Mouse (Mus musculus) liver (tissue): Measurements from ENCODE around the gene Bbip1.
"Not testable (repeated sequence)": the region's sequence is repeated elsewhere in the genome, so short reads cannot be mapped to it uniquely, and the experiment has no call there.

Experiments
- DNase-seq: peaks from one replicate; pipeline ENCODE4 v3.0.0-alpha.2; 2020; ENCODE audit warnings: mixed read lengths

Gene Bbip1

DNA sequence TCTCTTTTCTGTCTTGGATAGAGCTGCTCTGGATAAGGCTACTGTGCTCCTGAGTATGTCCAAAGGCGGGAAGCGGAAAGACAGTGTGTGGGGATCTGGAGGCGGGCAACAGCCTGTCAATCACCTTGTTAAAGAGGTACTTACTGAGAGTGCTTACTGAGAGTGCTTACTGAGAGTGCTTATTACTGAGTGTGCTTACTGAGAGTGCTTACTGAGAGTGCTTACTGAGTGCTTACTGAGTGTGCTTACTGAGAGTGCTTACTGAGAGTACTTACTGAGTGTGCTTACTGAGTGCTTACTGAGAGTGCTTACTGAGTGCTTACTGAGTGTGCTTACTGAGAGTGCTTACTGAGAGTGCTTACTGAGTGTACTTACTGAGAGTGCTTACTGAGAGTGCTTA lies 22.4 kb downstream of the Bbip1 start:
- DNase-seq: not testable (repeated sequence)

DNA sequence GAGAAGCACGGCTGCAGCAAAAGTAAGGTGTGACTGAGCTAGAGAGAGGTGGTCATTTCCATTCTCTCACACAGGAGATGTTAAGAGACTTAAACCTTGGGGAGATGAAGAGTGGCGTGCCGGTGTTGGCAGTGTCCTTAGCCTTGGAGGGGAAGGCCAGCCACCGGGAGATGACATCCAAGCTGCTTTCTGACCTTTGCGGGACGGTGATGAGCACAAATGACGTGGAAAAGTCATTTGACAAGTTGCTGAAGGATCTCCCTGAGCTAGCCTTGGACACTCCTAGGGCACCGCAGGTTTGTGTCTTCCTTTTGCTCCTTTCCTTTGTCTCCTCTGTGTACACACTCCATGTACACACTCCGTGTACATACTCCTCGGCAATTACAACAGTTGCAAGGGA lies 24.9 kb downstream of the Bbip1 start:
- DNase-seq: no peak

DNA sequence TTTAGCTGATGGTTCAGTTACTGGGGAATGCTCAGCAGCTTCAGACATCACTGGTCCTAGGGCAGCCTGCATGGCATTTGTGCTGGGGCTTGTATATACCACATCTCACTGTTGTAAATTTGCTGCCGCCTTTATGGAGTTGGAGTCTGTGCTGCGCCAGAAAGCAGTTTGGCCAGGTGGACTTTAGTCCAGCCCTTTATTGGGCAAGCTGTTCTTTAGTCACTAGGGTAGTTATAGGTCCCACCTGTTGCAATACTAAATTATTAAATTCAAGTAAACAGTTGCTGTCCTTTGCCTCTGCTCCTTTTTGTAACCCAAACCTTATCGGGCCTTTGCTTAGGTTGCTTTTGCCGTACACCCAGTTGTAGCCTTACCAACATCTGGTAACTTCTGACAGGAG lies 29.5 kb downstream of the Bbip1 start:
- DNase-seq: no peak

DNA sequence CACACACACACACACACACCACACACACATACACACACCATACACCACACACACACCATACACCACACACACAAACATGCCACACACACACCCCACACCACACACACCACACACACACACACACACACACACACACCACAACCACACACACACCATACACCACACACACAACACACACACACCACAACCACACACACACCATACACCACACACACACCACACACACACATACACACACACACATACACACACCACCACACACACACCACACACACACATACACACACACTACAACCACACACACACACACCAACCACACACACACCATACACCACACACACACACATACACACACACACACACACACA lies 37.7 kb downstream of the Bbip1 start:
- not testable (repeated sequence) for DNase-seq

DNA sequence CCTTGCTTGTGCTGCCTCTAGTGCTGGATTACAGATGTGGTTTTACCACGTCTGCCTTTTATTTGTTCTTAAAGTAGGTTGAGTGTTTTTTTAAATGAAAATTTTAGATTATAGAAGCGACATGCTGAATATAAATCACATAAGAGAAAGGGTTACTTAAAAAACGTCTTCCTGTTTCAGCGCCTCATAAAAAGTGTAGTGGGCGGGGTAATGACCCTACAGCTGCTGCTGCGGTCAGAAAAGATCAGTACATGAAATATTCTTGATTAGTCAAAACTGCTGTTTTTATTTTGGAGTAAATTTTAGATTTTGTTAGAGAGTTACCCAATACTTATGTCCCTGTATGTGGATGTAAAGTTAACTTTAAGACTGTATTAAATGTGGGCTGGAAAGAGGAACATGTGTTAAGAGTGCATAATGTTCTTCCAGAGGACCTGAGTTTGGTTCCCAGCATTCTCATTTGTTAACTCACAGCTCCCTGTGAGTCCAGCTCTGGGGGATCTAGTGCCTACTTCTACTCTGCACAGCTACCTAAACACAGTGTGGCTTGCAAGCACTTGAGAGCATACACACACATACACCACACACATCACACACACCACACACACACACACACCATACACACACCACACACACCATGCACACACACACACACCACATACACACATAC lies 38.3 kb downstream of the Bbip1 start:
- DNase-seq: no peak

DNA sequence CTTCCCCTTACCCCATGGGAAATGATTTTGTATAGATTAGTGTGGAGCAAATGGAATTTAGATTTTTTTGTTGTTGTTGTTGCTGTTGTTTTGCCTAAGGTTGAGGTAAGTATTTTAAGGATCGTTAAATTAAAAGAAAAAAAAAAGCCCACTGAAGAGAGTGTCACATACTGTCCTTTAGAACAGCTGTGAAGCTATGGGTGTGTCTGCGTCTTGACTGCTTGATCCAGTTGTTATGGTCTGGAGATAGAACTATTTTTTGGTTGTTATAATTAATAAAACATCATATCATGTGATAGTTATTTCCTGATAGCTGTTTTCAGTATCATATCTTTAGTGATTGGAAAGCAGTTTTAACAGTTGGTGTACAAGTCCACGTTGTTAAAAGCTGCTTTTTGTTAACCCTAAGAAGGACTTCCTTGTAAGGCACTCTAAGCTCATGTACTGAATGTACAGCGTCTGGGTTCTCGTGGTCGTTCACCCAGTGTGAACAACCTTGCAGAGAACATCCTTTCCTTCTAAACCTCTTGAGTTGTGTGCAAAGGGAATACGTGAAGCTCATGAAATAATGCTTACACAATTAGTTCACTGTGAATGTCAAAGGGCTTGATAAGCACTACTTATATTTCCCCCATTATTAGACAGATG lies 39.5 kb downstream of the Bbip1 start:
- DNase-seq: no peak

DNA sequence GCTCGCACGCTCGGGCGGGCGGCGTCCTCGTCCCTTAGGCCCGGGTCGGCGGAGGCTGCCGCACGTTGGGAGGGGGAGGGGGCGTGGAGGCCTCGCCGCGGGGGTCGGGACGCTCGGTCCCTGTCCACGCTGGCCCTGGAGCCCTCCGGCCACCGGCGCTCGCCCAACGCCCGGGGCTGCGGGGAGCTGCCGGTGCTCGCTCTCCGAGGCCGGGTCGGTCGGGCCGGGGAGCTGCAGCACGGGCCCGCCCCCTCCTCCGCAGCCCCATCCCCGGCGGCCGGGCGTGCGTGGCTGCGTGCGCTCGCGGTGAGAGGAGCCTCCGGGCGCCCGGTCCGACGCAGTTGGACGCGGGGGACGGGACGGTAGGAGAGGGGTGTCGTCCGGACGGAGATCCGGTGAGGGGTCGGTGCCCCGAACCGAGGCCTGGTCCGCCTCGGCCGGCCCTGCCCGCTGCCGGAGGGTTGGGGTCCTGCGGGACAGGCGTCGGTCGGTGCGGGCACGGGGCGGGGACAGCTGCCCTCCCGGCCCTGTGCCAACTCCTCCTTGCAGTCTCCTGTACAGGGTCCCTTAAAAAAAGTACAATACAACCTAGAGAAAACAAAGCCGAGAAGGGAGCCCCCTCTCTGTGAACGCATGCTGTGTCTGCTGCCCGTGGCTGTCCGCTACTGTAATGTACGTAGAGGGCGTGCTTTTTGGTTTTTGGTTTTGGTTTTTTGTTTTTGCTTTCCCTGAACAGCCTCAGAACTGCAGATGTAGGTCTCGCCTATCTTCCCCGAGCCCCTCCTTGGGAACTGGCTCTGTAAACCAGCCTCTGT lies 40.7 kb downstream of the Bbip1 start:
- DNase-seq: peak; percentile 50

DNA sequence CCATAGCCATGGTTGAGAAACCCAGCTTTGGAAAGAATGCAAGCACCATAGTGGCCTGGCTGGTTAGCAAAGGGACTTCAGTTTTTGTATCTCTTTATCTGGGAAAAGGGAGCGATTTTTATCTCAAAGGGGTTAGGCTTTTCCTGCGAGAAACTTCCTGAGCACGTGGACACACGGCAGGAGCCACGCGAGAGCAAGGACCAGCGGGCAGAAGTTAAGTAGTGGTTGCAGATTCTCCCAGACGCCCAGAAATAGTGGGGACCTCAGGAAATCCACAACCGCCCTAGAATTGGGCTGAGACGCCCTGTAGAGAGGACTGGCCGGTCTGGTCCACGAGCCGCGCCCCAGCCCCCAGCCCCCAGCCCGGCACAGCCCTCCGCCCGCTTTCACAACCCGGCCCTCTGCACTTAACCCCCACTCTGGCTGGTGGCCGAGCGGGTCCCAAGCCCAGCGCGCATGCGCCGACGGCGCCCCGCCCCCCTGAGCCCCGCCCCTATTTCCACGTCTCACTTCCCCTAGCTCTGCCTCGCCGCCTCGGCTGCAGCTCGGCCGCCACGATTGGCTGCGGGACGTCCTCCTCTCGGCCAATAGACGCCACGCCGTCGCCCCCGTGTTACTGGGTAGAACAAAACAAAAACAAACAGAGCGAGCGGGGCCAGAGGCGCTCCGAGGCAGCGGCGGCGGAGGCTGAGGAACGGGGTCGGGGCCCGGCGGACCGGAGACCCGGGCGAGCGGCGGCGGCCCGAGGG lies 41.5 kb downstream of the Bbip1 start:
- DNase-seq: peak; percentile 99

DNA sequence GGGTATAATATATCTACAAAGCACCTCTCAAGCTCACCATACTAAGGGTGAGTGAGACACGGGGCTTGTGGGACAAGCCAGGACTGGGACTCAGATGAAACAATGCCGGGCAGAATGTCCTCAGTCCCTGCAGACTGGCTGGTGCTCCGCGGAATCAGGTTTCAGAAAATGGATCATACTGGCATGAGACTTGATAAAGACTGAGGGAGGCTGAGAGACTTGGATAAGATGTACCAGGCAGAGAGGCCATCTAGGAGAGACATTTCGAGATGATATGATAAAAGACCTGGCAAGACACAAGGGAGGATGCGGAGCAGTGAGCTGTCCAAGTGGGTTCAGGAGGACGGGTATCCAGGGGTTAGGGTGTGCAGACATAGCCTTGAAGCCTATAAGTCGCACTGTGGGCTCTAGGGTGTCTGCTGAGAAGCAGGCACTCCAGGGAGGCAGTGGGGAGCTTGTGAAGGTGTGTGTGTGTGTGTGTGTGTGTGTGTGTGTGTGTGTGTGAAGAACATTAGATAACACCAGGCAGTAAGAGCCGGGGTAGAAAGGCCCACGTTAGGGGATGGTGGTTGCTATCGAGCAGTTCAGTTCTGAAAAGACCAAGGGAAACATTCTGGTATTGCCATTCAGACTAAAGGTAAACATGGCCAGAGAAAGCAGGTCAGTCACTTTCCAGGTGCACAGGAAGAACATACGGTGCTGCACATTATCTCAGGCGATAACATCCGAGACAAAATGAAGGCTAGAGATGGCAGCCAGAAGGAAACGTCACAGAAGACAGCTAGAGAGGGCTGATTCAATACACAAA lies 42.3 kb downstream of the Bbip1 start:
- DNase-seq: peak; percentile 44

DNA sequence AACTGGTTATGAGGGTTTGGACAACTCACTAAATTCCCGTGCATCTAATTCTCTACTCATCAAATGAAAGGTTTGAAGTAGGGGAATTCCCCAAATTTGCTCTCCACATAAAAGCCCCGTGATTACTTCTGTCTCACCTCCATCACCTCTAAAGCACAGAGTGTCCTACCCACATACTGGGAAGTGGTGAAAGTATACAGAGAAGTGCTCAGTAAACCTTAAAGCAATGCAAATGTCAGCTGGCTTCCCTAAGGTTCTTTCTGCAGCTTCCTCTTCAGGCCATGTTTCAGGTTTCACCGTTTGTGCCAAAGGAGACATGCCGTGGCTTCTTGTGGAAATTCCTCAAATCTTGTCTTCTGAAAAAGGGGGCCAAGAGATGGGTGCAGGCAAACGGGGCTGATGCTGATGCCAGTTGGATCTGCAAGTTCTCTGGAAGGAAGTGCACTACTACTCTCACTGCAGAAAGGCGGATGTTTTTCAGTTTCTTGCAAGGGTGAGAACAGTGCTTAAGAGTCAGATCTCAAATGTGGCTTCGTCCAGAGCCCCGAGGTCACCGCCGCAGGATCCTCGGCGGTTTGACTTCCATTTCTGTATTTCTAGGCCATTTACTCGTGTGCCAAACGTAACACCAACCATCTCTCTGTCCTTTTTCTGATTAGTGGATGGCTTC lies 44.4 kb downstream of the Bbip1 start:
- DNase-seq: no peak

DNA sequence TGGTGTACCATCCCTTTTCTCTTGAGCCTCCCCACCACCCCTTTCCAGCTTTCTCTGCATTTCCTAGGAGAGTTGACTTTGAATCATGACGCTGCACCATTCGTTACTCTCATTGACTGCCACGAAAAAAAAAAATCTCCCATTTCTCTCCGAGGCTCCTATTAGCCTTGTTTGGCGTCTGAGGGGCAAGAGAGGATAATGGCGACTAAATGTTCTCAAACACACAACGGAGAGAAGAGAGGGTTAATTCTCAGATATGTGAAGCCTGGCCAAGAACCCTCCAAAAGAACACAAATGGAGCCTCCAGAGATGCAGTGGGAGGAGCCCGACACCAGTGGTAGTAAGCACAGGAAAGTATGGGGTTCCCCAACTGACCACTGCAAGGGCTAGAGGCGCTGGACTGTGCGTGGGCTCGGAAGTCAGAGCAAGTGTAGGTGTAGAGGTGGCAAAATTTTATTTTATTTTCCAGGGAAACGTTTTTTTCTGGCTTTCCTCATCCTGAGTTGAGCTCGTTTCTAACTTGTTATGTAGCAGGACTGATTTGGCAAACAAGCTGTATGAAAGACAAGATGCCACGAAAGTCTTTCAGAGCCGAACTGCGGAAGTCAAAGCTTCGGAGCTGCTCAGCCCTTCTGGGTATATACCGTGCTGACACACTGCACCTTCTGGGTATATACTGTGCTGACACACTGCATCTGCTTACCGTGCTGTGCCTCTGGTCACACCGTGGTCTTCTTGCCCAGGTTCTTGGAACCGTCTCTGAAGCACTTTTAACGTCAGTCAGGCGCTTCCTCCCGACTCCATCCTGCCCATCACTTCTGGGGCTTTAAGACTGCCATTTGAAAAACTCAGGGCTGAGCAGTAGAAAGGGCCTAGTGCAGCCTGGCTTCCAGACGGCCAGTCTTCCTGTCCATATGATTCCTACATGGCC lies 45.2 kb downstream of the Bbip1 start:
- no peak for DNase-seq

DNA sequence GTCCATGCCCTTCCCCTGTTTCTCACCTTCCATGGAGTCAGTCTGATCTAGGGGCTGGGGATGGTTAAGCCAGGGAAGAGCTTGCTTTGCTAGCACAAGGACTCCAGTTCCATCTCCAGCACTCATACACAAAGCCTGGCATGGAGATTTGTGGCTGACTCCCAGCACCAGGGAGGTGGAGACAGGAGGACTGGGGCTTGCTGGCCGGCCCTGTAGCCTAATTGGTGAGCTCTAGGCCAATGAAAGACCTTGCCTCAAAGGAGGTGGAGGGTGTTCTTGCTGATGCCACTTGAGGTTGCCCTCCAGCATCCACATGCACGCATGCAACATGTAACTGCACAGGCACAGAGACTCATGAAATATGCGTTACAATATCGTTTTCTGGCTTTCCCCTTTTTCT lies 45.9 kb downstream of the Bbip1 start:
- no peak for DNase-seq

DNA sequence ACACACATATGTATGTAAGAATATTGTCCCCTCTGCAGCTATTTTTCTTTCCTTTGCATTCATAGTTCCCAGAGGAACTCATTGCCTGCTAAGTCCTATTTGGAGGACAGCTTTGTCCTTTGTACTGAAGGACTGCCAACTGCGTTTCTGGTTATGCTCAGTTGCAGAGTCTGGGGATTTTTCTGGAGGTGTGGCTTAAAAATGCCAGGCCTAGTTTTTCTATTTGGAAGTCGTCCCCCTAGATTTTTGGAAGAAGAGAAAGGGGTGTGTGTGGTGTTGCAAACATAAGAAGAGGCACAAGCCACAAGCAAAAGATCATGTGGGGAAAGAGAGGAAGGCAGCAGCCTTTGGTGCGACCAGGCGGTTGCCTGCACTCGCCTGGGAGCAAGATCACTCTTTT lies 46.4 kb downstream of the Bbip1 start:
- no peak for DNase-seq

DNA sequence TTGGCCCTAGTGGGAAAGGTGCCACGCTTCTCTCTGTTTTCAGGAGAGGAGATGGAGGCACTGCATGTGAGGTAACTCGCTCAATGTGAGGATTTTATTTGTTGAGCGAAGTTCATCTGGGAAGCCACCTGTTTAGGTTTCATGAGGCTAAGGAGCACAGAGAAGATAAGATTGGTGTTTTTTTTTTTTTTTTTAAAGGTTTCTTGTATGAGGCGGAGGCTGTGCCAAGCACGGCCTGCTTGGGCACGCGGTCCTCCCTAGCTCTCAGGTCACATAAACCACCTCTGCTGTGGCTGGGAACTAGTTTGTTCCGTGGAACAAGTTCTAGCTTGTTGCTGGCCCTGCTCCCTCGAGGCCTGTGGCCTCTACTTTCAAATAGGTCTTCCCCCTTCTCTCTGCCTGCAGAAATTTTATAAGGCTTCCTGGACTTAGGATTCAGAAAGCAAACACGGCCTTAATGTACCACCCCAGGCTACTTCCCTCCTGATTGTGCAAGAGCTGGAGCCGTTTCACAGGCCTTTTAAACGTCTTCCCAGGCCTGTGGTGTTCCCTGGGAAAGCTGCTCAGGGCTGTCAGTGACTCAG lies 49.8 kb downstream of the Bbip1 start:
- DNase-seq: peak; percentile 18

DNA sequence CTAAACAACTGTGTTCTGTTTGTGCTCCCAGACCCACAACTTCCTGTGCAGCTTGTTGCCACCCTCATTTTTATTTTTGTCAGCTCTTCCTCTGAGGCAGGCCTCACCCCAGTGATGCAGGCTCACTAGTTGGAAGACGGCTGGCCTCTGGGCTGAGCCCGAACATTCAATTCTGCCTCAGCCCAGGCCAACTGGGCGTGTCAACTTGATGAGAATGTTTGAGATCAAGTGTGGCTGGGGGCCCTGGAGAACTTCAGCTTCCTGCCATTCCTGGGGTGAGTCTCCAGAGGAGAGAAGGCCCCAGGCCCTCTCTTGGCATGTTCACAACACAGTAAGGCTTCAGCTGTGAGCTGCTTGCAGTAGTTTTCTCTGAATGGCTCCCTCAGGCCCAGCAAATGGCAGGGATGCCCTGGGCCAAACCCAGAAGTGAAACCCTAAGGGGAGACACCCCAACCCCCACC lies 50.7 kb downstream of the Bbip1 start:
- DNase-seq: peak; percentile 43

DNA sequence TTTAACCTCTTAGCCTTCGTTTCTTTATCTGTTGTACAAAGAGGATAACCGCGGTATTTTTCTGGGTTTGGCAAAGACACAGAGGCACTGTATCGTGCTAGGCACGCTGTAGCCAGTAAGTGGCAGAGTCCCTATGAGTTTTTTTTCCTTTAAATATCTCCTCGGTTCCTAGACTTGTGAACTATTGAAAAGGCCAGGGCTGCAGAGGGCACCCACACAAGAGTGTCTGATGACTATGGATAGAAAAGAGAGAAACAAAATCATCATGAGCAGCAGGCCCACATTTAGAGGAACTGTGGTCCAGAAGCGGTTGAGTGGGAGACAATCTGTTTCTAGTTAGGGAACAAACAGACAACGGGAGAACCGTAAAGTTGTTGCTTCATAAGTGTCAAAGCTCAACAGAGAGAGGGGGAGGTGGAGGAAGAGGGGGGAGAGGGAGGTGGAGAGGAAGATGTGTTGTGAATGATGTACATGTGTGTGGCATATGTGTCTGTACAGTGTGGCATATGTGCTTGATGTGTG lies 51.5 kb downstream of the Bbip1 start:
- no peak for DNase-seq

DNA sequence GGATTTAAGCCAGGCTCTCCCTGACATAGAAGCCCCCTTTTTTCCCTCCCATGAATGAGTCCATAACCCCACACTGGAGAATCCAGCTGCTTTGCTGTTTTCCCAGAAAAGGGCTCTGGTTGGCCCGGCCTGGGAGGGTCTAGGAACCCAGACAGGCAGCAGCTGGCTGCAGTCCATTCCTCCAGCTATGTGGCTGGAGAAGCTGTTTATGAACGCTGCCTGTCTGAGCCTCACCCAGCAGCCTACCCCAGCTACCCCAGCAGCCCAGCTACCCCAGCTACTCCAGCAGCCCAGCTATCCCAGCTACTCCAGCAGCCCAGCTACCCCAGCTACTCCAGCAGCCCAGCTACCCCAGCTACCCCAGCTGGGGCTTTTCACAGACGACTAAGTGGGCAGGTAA lies 52.4 kb downstream of the Bbip1 start, which contains the start of gene Pdcd4:
Pdcd4 (plus strand) TSS at position 171 of the 400 bp plus-strand sequence.
- DNase-seq: peak; percentile 46

DNA sequence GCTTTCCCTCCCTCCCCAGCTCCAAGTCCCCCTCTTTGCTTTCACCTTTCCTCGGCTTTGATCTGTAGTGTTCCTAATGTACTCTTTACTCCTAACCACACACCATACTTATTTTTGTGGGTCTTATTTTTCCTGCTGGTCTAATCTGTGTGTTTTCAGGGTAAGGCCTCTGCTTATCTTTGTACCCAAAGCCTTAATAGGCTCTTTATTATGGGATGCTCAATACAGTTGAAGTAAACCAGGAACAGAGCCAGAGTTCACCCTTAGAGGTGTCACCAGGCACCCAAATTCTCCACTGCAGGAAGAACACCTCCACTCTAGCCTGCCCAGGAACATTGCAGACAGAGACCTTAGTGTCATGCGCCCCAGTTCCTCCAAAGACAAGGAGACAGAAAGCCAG lies 52.9 kb downstream of the Bbip1 start:
- no peak for DNase-seq

DNA sequence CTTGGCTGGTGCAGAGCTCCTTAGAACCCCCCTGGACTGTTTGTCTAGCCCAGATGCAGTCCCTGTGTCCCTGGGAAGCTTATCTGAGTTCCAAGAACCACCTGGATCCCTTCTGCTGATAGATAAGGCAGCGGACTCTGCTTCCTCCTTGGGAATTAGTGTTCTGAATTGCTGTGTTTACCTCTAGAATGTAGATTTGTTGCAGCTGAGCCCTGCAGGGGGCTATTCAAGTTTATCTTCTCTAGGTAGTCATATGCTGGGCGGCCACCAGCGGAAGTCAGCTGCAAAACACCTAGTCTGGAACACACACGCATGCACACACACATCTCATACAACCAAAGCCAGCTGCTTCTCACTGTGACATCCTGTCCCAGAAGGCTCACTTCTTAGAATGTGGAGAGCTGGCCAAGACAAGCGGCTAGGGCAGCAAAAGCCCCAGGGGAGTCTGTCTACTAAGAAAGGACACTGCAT lies 53.6 kb downstream of the Bbip1 start:
- DNase-seq: peak; percentile 40

DNA sequence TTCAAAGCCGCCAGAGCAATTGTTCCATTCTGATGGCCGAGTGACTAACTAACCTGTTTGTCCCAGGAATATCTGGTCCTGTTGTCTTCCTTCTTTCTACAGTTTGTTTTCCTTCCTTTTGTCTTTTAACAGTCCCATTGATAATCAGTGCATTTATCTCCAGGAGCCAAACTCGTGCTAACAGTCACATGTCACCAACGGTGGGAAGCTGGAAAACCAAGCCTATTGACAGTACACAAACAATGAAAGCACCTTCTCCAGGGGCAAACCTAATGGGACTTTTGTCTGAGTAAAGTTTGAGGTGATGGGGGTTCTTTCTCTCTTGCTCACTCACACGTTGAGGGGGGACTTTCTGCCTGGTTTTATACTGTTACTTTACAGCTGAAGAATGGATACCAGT lies 54.2 kb downstream of the Bbip1 start:
- DNase-seq: no peak
